Mouse (Mus musculus): ENCODE measurements around the gene Lrrc59. TPM values are rescaled to one million over a fixed set of nuclear protein-coding genes. Genes with fewer than 3 reads are reported as not detected.
"Not testable (repeated sequence)": the region's sequence is repeated elsewhere in the genome, so short reads cannot be mapped to it uniquely, and the experiment has no call there.

Lrrc59 gene
- total RNA-seq, 2 experiments from 2014 or later, result 97.5 to 166 TPM

DNA sequence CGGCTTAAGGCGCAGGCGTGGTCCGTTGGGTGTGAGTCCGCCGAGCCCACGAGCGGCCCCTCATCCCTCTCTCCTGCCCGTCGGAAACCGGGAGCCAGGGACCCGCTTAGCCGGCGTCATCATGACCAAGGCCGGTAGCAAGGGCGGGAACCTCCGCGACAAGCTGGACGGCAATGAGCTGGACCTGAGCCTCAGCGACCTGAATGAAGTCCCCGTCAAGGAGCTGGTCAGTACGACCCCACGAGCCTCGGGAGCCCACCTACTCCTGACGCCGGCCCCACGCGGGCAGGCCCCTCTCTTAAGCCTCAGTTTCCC is 274 bp downstream of the Lrrc59 start:
- peak; percentile 44 for ATAC-seq (replicated peaks; ENCODE audit: low FRiP score, low TSS enrichment, poor library complexity, severe bottlenecking)

DNA sequence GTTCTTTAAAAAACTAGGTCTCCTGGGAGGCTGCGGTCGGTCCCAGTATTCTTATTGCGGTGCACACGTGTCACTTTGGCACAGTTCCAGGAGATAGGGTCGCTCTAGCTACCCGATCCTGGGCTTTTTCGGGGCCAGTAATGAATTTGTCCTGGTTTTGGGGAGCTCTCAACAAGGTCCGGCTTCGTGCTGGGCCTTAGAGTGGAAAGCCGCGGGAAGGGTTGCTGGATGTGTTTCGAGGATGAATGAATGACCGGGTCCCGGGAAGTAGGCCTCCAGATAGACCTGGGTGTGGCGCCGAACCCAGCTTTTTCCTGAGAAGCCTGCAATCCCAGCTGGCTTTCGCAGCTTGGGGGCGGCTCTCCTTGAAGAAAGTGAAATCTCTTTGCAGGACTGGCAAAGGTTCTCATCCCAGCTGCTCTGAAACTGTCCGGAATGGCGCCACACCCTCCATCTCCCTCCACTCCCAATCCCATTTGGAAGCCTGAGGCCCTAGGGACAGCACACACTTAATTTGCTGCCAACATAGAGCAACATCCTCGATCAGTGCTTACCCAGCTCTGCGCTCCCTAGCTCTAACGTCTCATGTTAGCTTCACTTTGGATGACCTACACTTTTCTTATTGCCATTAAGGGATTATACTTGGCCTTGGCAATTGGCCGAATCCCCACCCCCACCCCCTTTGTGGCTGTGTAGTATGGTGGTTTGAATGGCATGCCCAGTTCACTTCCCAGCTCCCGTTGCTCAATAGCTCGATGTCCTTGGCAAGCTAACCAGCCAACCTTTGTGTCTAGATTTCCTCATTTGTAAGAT is 838 bp downstream of the Lrrc59 start:
- ATAC-seq (replicated peaks; ENCODE audit: low FRiP score, low TSS enrichment, poor library complexity, severe bottlenecking), result peak; percentile 25; the same call in 1 of the 2 replicates

DNA sequence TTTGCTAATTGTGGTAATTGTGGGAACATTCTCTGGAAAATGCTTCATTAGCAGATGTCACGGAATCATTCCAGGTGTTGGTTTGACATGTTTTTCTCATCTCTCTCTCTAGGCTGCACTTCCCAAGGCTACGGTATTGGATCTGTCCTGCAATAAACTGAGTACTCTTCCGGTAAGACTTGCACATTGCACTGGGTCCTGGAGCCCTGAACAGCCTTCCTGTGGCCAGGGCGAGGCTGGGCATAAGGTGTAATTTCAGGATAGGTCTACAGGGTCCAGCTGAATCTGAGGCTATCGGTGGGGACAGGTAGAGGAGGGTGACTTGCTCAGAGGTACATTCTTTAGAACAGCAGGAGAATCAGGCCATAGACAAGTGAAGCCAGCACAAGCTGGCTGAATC is 2.4 kb downstream of the Lrrc59 start:
- no peak for ATAC-seq (replicated peaks; ENCODE audit: low FRiP score, low TSS enrichment, poor library complexity, severe bottlenecking)

DNA sequence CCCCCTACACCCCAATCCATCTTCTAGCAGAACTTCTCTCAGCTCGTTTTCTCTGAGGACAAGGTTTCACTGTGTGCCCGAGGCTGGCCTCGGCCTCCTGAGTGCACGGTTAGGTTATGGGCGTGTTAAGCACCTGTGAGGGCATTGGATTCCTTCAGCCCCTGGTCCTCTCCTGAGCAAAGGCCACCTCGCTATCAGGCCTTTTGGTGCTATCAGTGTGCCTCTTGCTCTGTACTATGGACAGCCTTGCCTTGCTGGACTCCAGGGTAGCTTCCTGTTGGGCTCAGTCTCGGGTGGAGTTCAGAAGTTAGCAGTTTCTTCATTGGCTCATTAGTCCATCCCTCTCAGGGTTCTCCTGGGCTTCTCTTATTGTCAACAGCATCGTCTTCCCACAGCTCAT is 3.4 kb downstream of the Lrrc59 start:
- ATAC-seq (replicated peaks; ENCODE audit: low FRiP score, low TSS enrichment, poor library complexity, severe bottlenecking), result no peak

DNA sequence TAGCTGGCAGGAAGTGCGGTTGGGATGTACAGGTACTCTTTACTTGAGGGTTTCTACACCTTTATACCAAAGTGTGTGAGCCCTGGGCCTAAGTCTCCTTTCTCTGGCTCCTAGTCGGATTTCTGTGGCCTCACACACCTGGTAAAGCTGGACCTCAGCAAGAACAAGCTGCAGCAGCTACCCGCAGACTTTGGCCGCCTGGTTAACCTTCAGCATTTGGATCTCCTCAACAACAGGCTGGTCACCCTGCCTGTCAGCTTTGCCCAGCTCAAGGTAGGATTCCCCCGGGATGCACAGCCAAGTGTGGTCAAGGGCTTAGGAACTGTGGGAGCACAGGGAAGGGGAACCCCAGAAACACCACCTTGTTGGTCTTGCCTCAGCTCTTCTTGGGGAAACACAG is 4.9 kb downstream of the Lrrc59 start:
- no peak for ATAC-seq (replicated peaks; ENCODE audit: low FRiP score, low TSS enrichment, poor library complexity, severe bottlenecking)

DNA sequence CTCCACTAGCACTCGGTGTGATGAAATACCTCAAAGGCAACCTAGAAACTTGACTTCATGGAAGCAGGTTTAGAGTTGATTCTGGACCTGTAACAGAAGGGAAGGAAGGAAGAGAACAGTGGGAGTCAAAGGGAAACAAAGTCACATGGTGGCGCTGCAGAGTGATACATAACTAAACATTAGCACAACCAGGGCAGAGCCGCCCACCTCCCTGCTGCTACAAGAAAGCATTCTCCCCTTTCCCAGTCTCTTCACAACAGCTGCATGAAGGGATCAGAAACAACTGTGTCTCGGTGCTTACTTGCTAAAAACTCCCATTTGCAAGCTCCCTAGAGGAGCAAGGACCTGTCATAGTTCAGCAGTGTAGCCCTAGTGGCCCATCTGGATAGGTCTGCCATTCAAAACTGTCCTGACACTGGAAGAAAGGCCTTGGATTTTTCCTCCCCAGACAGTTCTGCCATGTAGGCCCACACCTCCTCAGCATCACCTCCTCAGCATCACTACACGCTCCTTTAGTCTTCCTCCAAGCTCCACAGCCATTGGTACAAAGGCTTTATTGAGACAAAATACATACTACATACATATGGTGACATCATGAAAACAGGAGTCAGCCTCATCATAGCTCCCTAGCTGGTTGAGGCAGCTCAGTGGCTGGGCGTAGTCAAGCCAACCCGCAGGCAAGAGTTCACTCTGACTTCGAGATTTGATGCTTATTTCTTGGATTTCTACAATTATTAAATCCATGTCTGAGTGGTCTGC is 15.1 kb downstream of the Lrrc59 start:
- no peak for ATAC-seq (replicated peaks; ENCODE audit: low FRiP score, low TSS enrichment, poor library complexity, severe bottlenecking)

DNA sequence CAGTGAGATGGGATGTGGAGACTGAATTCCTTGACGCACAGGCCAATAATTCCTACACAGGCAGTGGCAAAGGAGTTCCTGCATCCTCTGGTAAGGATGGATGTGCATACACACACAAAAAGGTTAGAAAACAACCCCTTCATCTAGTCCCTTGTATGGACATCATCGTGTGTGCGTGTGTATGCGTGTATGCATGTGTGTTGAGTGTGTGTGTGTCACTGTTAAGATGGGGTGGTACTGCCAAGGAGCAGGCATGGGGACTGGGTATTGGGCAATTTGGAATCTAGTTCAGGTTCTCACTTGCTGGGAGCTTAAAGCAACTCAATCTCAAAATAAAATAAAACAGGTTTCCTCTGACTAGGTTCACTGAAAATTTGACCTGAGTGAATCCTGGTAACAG is 16.9 kb downstream of the Lrrc59 start:
- no peak for ATAC-seq (replicated peaks; ENCODE audit: low FRiP score, low TSS enrichment, poor library complexity, severe bottlenecking)

DNA sequence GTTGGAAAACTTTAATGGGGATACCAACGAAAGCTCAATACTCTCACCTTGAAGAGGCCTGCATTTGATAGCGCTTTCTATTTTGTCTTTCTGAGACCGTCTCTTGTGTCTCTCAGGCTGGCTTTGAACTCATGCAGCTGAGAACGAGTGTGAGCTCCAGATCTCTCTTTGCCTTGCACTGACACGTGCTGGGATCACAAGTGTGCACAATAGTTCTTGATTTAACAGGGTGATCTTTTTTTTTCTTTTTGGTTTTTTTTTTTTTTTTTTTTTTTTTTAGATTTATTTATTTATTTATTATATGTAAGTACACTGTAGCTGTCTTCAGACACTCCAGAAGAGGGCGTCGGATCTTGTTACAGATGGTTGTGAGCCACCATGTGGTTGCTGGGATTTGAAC is 21.7 kb downstream of the Lrrc59 start:
- ATAC-seq (replicated peaks; ENCODE audit: low FRiP score, low TSS enrichment, poor library complexity, severe bottlenecking), result not testable (repeated sequence)

DNA sequence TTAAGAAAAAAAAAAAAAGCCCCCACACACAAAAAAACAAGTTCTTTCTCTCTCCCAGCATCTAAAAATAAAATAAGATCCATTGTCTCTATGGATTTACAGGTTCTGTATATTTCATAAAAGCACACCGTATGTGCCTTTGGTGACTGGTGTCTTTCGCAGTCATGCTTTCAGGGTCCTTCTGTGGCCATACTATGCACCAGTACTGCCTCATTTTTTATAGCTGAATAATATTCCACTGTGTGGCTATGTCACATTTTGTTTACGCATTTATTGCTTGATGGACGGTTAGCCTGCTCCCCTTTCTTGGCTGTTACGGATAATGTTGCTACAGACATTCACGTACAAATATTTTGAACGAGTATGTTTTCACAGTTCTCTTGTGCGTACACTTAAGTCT is 23.4 kb downstream of the Lrrc59 start:
- ATAC-seq (replicated peaks; ENCODE audit: low FRiP score, low TSS enrichment, poor library complexity, severe bottlenecking), result no peak

DNA sequence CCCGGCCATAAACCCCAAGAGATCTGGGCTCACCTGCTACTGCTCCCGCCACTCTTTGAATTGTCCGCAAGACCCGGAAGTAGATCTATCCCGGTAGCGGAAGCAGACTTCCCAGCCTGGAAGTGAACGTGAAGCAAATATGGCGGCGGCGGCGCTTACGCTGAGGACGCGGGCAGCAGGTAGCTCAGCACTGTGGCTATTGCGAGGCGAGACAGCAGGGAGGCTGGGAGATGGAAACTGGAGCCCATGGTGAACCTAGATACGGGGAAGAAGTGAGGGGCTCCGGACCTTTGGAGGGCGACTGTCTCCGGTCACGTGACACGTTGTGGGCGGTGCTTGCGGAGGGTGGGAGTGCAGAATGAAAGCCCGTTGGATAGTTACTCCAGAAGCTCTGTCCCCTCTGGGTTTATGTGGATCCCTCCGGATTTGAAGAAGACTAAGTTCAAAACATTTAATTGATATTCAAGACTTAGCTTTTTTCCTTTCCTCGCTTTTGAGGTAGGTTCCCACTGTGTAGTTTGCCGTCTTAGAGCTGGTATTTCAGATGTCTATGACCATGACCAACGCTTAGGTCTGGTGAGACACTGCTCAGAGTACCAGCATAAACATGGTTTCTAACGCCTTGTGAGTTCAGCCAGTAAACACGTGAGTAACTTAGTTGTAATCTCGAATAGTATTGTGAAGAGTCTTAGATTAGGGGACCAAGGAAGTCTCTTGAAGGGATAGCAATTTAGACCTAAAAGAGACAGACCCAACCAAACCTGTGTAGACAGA is 24.3 kb downstream of the Lrrc59 start, which contains the start of the genes Mrpl27 and Eme1:
Gene Mrpl27 (plus strand): TSS at position 105 of the 774 bp plus-strand sequence.
Gene Eme1 (minus strand): TSS at position 302 of the 774 bp plus-strand sequence.
- ATAC-seq (replicated peaks; ENCODE audit: low FRiP score, low TSS enrichment, poor library complexity, severe bottlenecking), result peak; percentile 89

DNA sequence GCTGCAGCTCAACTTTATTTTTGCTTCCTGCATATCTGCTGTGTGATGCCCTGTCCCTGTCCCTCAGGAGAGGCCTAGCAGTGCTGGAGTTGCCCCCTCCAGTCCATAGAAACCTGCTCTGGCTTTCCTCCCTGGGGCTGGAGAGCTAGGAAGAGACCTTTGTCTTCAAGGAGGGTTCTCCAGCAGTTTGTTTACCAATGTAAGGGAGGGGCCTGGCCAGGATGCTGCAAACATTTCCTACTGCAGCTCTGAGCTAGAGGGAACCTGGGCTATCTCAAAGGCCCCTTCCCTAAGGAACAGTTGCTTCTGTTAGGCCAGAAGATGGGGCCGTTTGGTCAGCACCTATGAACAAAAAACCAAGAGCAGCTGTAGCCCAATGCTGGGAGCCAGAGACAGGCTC is 31.8 kb downstream of the Lrrc59 start:
- ATAC-seq (replicated peaks; ENCODE audit: low FRiP score, low TSS enrichment, poor library complexity, severe bottlenecking), result no peak

DNA sequence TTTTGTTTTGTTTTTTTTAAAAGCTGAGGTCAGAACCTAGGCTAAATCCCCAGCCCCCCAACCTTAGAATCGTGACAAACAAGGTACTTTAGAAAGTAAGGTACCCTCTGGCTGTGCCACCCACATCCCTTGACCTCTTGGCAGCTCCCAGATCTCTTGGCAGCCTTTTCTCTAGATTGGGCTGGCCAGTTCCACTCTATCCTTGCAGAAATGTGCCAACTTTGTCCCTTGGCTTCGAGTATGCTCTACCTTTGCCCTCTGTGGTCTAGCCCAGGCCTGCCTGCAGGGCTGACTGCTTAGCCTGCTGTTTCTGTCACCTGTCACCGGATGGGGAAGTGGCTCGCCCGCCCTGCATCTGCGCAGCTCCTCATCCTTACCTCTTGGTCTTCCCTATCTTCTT is 35.7 kb downstream of the Lrrc59 start:
- no peak for ATAC-seq (replicated peaks; ENCODE audit: low FRiP score, low TSS enrichment, poor library complexity, severe bottlenecking)

DNA sequence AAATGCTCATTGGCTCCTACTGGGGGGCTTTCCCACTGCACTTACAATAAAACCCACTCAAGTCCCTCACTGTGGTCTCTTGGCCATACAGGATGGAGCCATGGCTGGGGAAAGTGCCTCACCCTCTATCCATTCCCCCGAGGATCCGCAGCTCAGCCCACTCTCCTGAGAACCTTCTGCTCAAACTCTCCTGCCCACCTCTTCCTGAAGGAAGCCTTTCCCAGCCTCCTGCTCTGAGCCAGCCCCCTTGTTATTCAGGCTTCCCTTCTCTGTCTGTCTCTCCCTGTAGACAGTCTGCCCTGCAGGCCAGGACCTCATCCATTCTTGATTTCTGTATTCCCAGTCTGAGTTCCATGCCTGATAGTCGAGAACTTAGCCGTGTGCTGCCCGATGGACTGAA is 45.4 kb downstream of the Lrrc59 start:
- ATAC-seq (replicated peaks; ENCODE audit: low FRiP score, low TSS enrichment, poor library complexity, severe bottlenecking), result no peak

DNA sequence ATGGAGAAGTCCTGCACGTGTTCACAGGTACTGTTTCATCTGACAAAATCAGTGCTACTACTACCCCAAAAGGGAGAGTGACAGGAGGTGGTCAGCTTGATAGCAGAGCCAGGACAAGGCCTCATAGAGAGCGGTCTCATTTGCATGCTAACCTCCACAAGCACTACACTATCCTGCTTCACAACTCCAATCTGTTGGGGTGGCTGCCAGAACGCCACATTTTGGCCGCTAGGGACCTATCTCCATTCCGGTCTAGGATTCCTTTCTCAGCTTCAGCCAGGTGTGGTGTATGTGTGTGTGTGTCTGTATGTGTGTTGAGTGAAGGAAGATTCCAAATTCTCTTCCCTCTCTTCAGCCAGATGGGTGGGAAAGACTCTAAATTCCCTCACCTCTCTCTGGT is 45.9 kb downstream of the Lrrc59 start:
- no peak for ATAC-seq (replicated peaks; ENCODE audit: low FRiP score, low TSS enrichment, poor library complexity, severe bottlenecking)

DNA sequence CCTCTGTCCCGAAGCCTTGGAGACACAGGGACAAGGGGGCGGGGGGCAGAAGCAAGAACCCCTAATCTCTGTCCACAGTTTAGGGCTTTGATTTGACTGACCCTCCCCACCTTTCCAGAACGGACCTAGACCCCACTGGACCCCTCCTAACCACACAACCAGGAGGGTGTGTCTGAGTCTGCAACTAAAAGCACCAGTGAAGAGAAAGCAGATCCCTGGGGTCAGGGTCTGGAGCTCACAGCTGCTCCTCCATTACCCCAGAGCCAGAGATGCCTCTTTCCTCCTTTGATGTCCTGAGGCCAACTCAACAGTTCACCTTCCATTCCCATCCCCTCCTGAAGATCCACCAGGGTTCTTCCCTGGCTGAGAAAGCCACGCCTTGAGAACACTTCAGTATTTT is 46.7 kb downstream of the Lrrc59 start:
- 0 out of 2 replicates have a peak, but pooled peaks have one; percentile 6 for ATAC-seq (replicated peaks; ENCODE audit: low FRiP score, low TSS enrichment, poor library complexity, severe bottlenecking)

DNA sequence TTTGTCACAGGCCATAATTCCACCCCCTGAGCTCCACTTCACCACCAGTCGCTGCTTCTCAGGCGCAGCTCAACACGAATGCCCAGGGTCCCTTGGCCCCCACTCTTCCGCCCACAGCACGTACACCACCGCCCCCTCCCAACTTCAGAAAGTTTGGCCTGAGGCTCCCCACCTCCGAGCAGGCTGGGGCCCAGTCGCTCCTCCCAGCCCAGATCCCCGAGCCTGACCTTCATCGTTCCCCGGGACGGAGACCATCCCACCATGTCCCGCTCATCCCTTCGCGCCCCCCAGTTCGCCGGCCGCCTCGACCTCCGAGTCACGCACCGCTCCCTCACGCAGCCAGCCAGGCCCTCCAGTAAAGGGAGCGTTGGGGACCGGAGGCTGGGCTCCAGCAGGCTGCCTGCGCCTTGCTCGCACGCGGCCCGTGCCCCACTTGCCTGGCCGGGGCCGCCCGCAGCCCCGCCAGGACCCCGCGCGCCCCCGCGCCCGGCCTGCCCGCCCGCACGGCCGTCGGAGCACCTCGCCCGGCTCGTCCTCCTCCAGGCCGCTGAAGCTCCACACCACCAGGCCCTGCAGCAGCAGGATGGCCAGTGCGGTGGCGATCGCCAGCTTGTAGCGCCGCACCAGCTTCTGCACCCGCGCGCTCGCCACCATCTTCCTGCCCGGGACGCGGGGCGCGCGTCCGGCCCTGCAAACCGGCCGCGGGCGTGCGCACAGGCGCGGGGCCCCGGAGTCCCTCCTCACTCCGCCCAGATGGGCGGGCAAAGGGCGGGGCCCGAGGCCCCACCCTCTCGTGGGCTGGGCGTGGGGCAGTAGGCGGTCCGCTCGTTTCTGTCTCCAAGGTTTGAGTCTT is 47.4 kb downstream of the Lrrc59 start, which contains the start of gene Xylt2:
Gene Xylt2 (minus strand): TSS at position 762 of the 853 bp plus-strand sequence.
- ATAC-seq (replicated peaks; ENCODE audit: low FRiP score, low TSS enrichment, poor library complexity, severe bottlenecking), result peak; percentile 94

DNA sequence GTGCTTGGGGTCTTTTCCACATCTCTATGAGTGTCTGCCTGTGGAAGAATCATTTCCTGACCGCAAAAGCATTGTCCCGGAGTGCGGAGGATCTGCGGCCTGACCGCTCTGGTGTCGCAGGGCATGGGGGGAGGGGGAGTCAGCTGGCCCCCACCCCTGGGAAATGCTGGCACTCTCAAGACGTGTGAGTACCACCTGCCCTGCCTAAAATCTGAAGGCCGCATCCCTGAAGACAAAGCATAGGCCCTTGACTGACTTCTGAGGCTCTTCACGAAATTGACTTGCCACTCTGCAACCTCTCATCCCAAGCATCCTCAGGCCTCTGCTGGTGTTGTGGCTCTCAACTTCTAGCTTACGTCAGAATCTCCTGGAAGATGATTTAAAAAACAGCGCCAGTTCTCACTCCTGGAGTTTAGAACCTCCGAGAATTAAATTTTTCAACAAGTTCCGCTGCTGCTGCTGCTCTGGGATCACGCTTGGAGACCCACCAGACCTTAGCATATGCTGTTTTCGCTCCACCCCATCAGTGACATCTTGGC is 48.1 kb downstream of the Lrrc59 start:
- peak; percentile 43; the same call in 1 of the 2 replicates for ATAC-seq (replicated peaks; ENCODE audit: low FRiP score, low TSS enrichment, poor library complexity, severe bottlenecking)

DNA sequence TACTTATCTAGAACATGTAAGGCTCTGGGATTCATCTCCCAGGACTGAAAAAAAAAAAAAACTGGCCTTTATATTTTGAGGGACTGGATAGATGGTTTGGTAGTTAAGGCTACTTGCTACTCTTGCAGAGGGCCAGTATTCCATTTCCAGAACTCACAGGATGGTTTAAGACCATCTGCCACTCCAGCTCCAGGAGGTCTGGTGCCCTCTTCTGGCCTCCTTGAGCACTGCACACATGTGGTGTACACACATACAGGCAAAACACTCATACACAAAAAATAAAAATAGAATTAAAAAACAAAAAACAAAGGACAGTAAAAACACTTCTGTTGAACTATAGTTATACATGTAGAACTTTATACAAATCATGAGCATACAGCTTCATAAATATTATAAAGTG is 51.1 kb downstream of the Lrrc59 start:
- ATAC-seq (replicated peaks; ENCODE audit: low FRiP score, low TSS enrichment, poor library complexity, severe bottlenecking), result no peak

DNA sequence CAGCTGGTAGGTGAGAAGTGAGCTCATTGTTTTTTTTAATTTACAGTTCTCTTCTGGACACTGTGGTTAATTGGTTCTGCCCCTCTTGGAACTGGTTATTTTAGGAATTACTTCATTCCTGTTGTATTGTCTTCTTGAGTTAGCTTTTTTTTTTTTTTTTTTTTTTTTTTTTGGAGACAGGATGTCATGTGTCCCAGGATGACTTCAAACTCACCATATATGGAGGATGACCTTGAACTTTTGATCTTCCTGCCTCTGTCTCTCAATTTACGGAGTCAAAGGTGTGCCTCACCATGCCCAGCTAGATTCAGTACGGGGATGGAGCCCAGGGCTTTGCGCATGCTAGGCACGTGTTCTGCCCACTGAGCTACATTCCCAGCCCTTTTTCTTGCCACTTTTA is 52.1 kb downstream of the Lrrc59 start:
- ATAC-seq (replicated peaks; ENCODE audit: low FRiP score, low TSS enrichment, poor library complexity, severe bottlenecking), result no peak

All from megakaryocyte-erythroid progenitor cell, adult 5-6 weeks (primary cell).